Mouse (Mus musculus) cerebellum, postnatal 36 days (tissue): ENCODE measurements around the gene Olfr356.

Experiments used
- DNase-seq, 2 experiments: peaks; one replicate each; pipeline ENCODE4 v3.0.0; 2021 to 2022; ENCODE audit warnings: mixed read lengths in 2 of 2

Olfr356 gene

DNA sequence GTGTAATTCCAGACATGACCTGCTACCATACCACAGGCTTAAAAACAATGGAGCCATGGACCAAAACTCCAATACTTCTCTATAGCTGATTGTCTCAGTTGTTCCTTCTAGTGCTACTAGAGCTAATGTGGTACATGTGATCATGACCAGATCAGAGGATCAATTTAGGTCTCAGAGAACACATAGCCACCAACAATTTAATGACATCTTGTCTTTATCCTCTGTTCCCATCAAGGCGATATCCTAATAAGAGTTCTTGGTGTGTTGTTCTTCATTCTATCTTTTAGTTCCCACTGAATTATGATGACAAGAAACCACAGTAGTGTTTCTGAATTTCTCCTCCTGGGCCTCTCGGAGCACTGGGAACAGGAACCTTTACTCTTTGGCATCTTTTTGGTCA lies at the start of gene Olfr356:
TSS of gene Olfr356 (plus strand) at position 301 of the 400 bp plus-strand sequence.
- no peak for DNase-seq

DNA sequence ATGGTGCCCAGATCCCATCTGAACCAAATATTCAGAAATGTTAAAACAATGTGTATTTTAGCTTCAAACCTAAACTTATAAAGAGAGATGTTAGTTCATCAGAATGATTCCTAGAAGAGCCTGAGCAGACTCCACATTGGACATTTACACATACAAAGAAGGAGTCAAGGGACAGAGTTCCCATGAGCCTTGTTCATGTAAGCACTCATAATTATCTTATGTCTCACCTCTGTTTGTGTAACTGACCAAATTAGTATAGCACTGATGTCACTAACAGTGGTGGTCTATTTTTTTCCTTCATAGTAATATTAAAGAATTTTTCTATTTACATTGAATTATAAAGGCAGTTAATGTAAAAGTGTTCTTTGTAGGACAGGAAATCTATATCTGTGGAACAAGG lies 44.1 kb upstream of the Olfr356 start, which contains the start of gene Olfr353:
TSS of gene Olfr353 (minus strand) at position 101 of the 400 bp plus-strand sequence.
- no peak for DNase-seq

DNA sequence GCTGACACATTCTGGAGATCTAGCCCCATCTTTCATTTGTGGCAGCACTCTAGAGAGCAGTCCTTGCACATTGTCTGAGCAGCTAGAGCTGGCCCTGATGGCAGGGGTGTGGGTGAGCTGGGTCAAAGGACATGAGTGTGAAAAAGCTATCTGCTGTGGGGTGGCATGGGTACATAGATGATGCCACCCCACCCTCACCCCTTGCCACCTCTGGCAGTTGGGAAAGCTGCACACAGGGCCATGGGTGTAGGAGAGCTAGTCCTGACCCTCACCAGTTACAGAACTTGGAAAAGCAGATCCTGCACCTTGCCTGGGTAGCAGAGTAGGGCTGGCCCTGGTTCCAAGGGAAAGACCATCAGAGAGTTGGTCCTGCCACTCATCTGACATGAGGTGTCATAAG lies 39.8 kb upstream of the Olfr356 start:
- no peak for DNase-seq

DNA sequence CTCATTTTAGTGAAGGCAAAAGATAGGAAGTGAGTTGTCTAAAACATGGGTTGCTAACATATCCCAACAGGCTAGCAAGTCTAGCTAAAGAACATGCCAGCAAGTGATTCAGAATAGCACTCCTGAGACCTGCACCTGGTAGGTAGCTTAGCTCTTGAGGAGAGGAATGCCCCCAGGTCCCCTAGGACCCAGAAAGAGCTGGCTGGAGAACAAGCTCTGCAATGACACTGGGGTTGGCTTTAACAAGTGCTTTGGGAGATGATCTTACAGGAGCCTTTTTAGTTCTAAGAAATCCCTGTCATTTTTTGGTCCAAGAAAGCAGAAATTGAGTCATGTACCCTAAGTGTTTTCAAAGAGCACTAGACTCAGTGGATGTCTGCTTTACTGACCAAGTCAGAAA lies 31.5 kb upstream of the Olfr356 start, which contains the start of gene Olfr354:
TSS of gene Olfr354 (plus strand) at position 301 of the 400 bp plus-strand sequence.
- DNase-seq, result no peak

DNA sequence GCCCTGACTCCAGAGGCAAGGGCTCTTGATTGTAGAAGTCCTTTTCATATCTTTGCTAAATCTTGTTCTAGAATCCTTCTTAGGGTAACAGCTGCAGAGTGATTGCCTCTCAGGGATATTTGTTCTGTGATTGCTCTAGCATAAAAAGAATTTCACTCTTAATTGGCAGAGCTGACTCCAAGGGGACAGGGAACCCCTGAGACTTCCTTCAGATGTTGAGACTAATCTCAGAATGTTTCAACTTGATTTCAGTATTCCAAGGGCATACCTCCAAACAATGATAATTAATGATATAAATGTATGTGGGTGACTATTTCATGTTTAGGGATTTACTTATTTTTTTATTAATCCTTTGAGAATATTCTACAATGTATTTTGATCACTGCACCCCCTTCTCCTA lies 8.1 kb upstream of the Olfr356 start, which contains the start of gene Olfr355:
TSS of gene Olfr355 (minus strand) at position 101 of the 400 bp plus-strand sequence.
- no peak for DNase-seq
